In genomic region chr8:89261163-89261812, GRCm38 (mm10) we compare ENCODE assay signal across 24 mouse cellular contexts.
DNase-seq lines count a peak whose midpoint lies in the region; ATAC-seq and TF ChIP-seq lines count a peak whose summit lies in the region.
"Had no signal": no experiment of that assay in that cellular context is flagged by ENCODE, and none has a peak within 500 bp of the region (broad histone marks: within the 10 kb centered on the region; RNA-seq: fewer than 3 reads in every experiment).

No protein-coding gene starts in this region.

- ATAC-seq in forebrain, embryonic 16.5 days = no peak
- ATAC-seq in forebrain, postnatal 0 days = no peak
- no peak; the same call in 1 of the 2 replicates for ATAC-seq in kidney, postnatal 0 days (replicated peaks; ENCODE audit: low FRiP score, low read depth)
- ATAC-seq in limb, embryonic 14.5 days (ENCODE audit: low FRiP score, low read depth) = no peak
- ATAC-seq in liver, embryonic 11.5 days (replicated peaks; ENCODE audit: low FRiP score) = no peak
- ATAC-seq: CD4-positive, CD25-positive, alpha-beta regulatory T cell, adult 4 months; forebrain, embryonic 14.5 days had no signal

- no peaks in the 10 kb centered on the region for H3K36me3 ChIP-seq in forebrain, embryonic 16.5 days (ENCODE audit: control insufficient read depth, insufficient read depth)
- H3K36me3 ChIP-seq in forebrain, postnatal 0 days (ENCODE audit: insufficient read depth) = no peaks in the 10 kb centered on the region
- no peaks in the 10 kb centered on the region for H3K36me3 ChIP-seq in kidney, postnatal 0 days (ENCODE audit: insufficient read depth, low read length)
- no peaks in the 10 kb centered on the region for H3K36me3 ChIP-seq in limb, embryonic 10.5 days
- H3K36me3 ChIP-seq in limb, embryonic 14.5 days (ENCODE audit: control insufficient read depth, insufficient read depth, low read length) = no peaks in the 10 kb centered on the region
- no peaks in the 10 kb centered on the region for H3K36me3 ChIP-seq in liver, embryonic 11.5 days (ENCODE audit: control insufficient read depth, insufficient read depth, low read length)
- H3K36me3 ChIP-seq: embryonic facial prominence, embryonic 15.5 days; forebrain, embryonic 10.5 days; G1E; heart, embryonic 10.5 days had no signal

- no peaks in the 10 kb centered on the region for H3K4me1 ChIP-seq in forebrain, embryonic 16.5 days (replicated peaks; ENCODE audit: control insufficient read depth, insufficient read depth, low read length)
- no peaks in the 10 kb centered on the region for H3K4me1 ChIP-seq in forebrain, postnatal 0 days (ENCODE audit: insufficient read depth)
- no peaks in the 10 kb centered on the region for H3K4me1 ChIP-seq in kidney, postnatal 0 days (replicated peaks; ENCODE audit: insufficient read depth, low read length)
- H3K4me1 ChIP-seq in limb, embryonic 10.5 days = peaks cover 37% of the 10 kb centered on the region
- H3K4me1 ChIP-seq in limb, embryonic 14.5 days (ENCODE audit: control insufficient read depth, insufficient read depth, low read length) = peaks cover 12% of the 10 kb centered on the region
- H3K4me1 ChIP-seq in liver, embryonic 11.5 days (replicated peaks; ENCODE audit: control insufficient read depth, insufficient read depth, low read length) = no peaks in the 10 kb centered on the region
- H3K4me1 ChIP-seq: embryonic facial prominence, embryonic 15.5 days; forebrain, embryonic 10.5 days; heart, embryonic 10.5 days had no signal

- WGBS in forebrain, embryonic 16.5 days = 84% methylated on average over 15 of the region's 15 CpGs
- WGBS in forebrain, postnatal 0 days = 82% methylated on average over 15 of the region's 15 CpGs
- 38% methylated on average over 15 of the region's 15 CpGs for WGBS in kidney, postnatal 0 days
- 48% methylated on average over 15 of the region's 15 CpGs for WGBS in limb, embryonic 10.5 days
- 24% methylated on average over 15 of the region's 15 CpGs for WGBS in limb, embryonic 14.5 days
- WGBS in liver, embryonic 11.5 days = 67% methylated on average over 15 of the region's 15 CpGs

- no peak overlapping the region for H3K4me2 ChIP-seq in forebrain, embryonic 16.5 days (ENCODE audit: low read length)
- H3K4me2 ChIP-seq in forebrain, postnatal 0 days (ENCODE audit: low read depth) = no peak overlapping the region
- peak overlapping the region; percentile 21; the same call in 1 of the 2 replicates for H3K4me2 ChIP-seq in kidney, postnatal 0 days (ENCODE audit: low read length)
- H3K4me2 ChIP-seq in limb, embryonic 14.5 days (replicated peaks; ENCODE audit: low read depth, low read length, severe bottlenecking) = peak overlapping the region; percentile 13
- no peak overlapping the region for H3K4me2 ChIP-seq in liver, embryonic 11.5 days
- H3K4me2 ChIP-seq: embryonic facial prominence, embryonic 15.5 days had no signal

- H3K4me3 ChIP-seq in forebrain, embryonic 16.5 days (replicated peaks; ENCODE audit: low read length) = no peak overlapping the region
- no peak overlapping the region for H3K4me3 ChIP-seq in forebrain, postnatal 0 days (ENCODE audit: low read depth, low read length)
- no peak overlapping the region for H3K4me3 ChIP-seq in kidney, postnatal 0 days (replicated peaks; ENCODE audit: low read depth, low read length)
- H3K4me3 ChIP-seq in limb, embryonic 10.5 days = 0 out of 2 replicates have a peak overlapping the region, but pooled peaks have one; percentile 11
- no peak overlapping the region for H3K4me3 ChIP-seq in limb, embryonic 14.5 days (replicated peaks; ENCODE audit: low read length)
- no peak overlapping the region for H3K4me3 ChIP-seq in liver, embryonic 11.5 days (ENCODE audit: low read depth, low read length)
- H3K4me3 ChIP-seq: embryonic facial prominence, embryonic 15.5 days; erythroblast, embryonic 14.5 days; forebrain, embryonic 10.5 days; heart, embryonic 10.5 days had no signal

- no peak for TF ChIP-seq POLR2A in limb, embryonic 14.5 days (IDR thresholded peaks at IDR 0.05; ENCODE audit: borderline replicate concordance, extremely low read depth, insufficient read depth, insufficient read length)

- TF ChIP-seq CTCF in forebrain, postnatal 0 days (IDR thresholded peaks at IDR 0.05; ENCODE audit: low read depth) = no peak
- TF ChIP-seq CTCF in kidney, postnatal 0 days (IDR thresholded peaks at IDR 0.05; ENCODE audit: low read depth) = no peak

- no peaks in the 10 kb centered on the region; the same call in 1 of the 2 replicates for H3K9me3 ChIP-seq in forebrain, embryonic 16.5 days (ENCODE audit: control insufficient read depth, low read length)
- H3K9me3 ChIP-seq in forebrain, postnatal 0 days (ENCODE audit: low read length) = no peaks in the 10 kb centered on the region
- no peaks in the 10 kb centered on the region for H3K9me3 ChIP-seq in kidney, postnatal 0 days (replicated peaks; ENCODE audit: low read length)
- no peaks in the 10 kb centered on the region for H3K9me3 ChIP-seq in limb, embryonic 10.5 days (replicated peaks)
- peaks cover 7% of the 10 kb centered on the region; the same call in 1 of the 2 replicates for H3K9me3 ChIP-seq in limb, embryonic 14.5 days (ENCODE audit: control insufficient read depth, low read length)
- peaks cover 2% of the 10 kb centered on the region; the same call in 1 of the 2 replicates for H3K9me3 ChIP-seq in liver, embryonic 11.5 days (ENCODE audit: control insufficient read depth, low read length)
- H3K9me3 ChIP-seq: embryonic facial prominence, embryonic 15.5 days; heart, embryonic 10.5 days had no signal

- no peak overlapping the region for H3K27ac ChIP-seq in forebrain, embryonic 16.5 days (ENCODE audit: low read length)
- no peak overlapping the region for H3K27ac ChIP-seq in forebrain, postnatal 0 days (ENCODE audit: low read depth, low read length)
- H3K27ac ChIP-seq in kidney, postnatal 0 days = no peak overlapping the region
- H3K27ac ChIP-seq in limb, embryonic 10.5 days = no peak overlapping the region
- H3K27ac ChIP-seq in limb, embryonic 14.5 days (replicated peaks; ENCODE audit: low read depth, low read length) = no peak overlapping the region
- no peak overlapping the region for H3K27ac ChIP-seq in liver, embryonic 11.5 days (ENCODE audit: low read depth, low read length)
- H3K27ac ChIP-seq: embryonic facial prominence, embryonic 15.5 days; forebrain, embryonic 10.5 days; heart, embryonic 10.5 days had no signal

- no peaks in the 10 kb centered on the region for H3K27me3 ChIP-seq in forebrain, embryonic 16.5 days (replicated peaks; ENCODE audit: control insufficient read depth, insufficient read depth, low read length)
- no peaks in the 10 kb centered on the region for H3K27me3 ChIP-seq in forebrain, postnatal 0 days (ENCODE audit: insufficient read depth, low read length)
- H3K27me3 ChIP-seq in kidney, postnatal 0 days (ENCODE audit: insufficient read depth, low read length) = no peaks in the 10 kb centered on the region
- H3K27me3 ChIP-seq in limb, embryonic 10.5 days (ENCODE audit: low read depth, poor library complexity, severe bottlenecking) = peaks cover 21% of the 10 kb centered on the region; the same call in 1 of the 2 replicates
- no peaks in the 10 kb centered on the region for H3K27me3 ChIP-seq in limb, embryonic 14.5 days (ENCODE audit: control insufficient read depth, insufficient read depth, low read length)
- no peaks in the 10 kb centered on the region; the same call in 1 of the 2 replicates for H3K27me3 ChIP-seq in liver, embryonic 11.5 days (replicated peaks; ENCODE audit: control insufficient read depth, insufficient read depth, low read length)
- H3K27me3 ChIP-seq: embryonic facial prominence, embryonic 15.5 days had no signal

- 0 out of 2 replicates have a peak overlapping the region, but pooled peaks have one; percentile 9 for H3K9ac ChIP-seq in forebrain, embryonic 16.5 days (replicated peaks; ENCODE audit: low read depth, low read length)
- no peak overlapping the region for H3K9ac ChIP-seq in forebrain, postnatal 0 days
- no peak overlapping the region for H3K9ac ChIP-seq in kidney, postnatal 0 days (ENCODE audit: low read depth, low read length)
- H3K9ac ChIP-seq in limb, embryonic 14.5 days (ENCODE audit: low read depth, low read length, severe bottlenecking) = no peak overlapping the region
- H3K9ac ChIP-seq in liver, embryonic 11.5 days (ENCODE audit: low read depth, low read length) = no peak overlapping the region
- H3K9ac ChIP-seq: embryonic facial prominence, embryonic 15.5 days had no signal

- no peak for DNase-seq in forebrain, postnatal 0 days
- DNase-seq in kidney, postnatal 0 days (ENCODE audit: low spot score) = peak; percentile 54
- no peak for DNase-seq in kidney, adult 8-10 months
- DNase-seq in limb, embryonic 10.5 days (ENCODE audit: low spot score) = peak; percentile 39
- peak; percentile 20 for DNase-seq in limb, embryonic 14.5 days (ENCODE audit: low spot score)
- DNase-seq in liver, embryonic 11.5 days (ENCODE audit: low spot score) = no peak
- DNase-seq: adrenal gland, adult 8-10 months; adrenal gland, postnatal 36 days; B cell, adult 2 months; cerebellum, adult 2 months; cerebellum, postnatal 14 days; embryo, embryonic 11 days; gastrocnemius, postnatal 10 days; heart, adult 18-20 months; heart, postnatal 10 days; heart, postnatal 4 days had no signal

Comparison
In these comparisons a context has a peak if more than half of its experiments do, and no peak if none do; other contexts are left out.
1. DNase-seq: peak in kidney, postnatal 0 days (single experiment), limb, embryonic 10.5 days (single experiment) and limb, embryonic 14.5 days (single experiment); none in forebrain, postnatal 0 days (single experiment), kidney, adult 8-10 months (0 of 2) and liver, embryonic 11.5 days (single experiment).
2. H3K4me2 ChIP-seq: peak in kidney, postnatal 0 days (single experiment) and limb, embryonic 14.5 days (single experiment); none in forebrain, embryonic 16.5 days (single experiment), forebrain, postnatal 0 days (single experiment) and liver, embryonic 11.5 days (single experiment).